Mouse (Mus musculus) liver, embryonic 11.5 days (tissue): ENCODE results near the gene Kti12. TPM values are rescaled to one million over a fixed set of nuclear protein-coding genes. Genes with fewer than 3 reads are reported as not detected.

Source experiments
- ATAC-seq: fragments of 200-750 bp; cut with Nextera tagmentation; replicated peaks from 2 replicates; pipeline ENCODE4 v1.8.0; 2017; ENCODE audit warnings: moderate number of reproducible peaks, mild to moderate bottlenecking, moderate TSS enrichment, moderate library complexity; ENCODE audit not compliant: low FRiP score
- DNase-seq: peaks from one replicate; pipeline ENCODE4 v3.0.0-alpha.2; 2017; ENCODE audit warnings: low spot score
- H3K27ac ChIP-seq: fragments of 300-500 bp; sonication (generic); 2 replicates; pipeline ENCODE4 v1.5.1; 2014; ENCODE audit warnings: mild to moderate bottlenecking, low read depth, low read length, control low read depth
- H3K27me3 ChIP-seq: fragments of 300-500 bp; sonication (generic); replicated peaks from 2 replicates; pipeline ENCODE4 v1.6.1; 2014; ENCODE audit warnings: low read length, mixed read lengths; ENCODE audit not compliant: control insufficient read depth, insufficient read depth
- H3K36me3 ChIP-seq: fragments of 300-500 bp; sonication (generic); 2 replicates; pipeline ENCODE4 v1.6.1; 2014; ENCODE audit warnings: mild to moderate bottlenecking, low read length, moderate library complexity, mixed read lengths; ENCODE audit not compliant: control insufficient read depth, insufficient read depth
- H3K4me1 ChIP-seq: fragments of 300-500 bp; sonication (generic); replicated peaks from 2 replicates; pipeline ENCODE4 v1.6.1; 2014; ENCODE audit warnings: low read length, mixed read lengths; ENCODE audit not compliant: control insufficient read depth, insufficient read depth
- H3K4me2 ChIP-seq: fragments of 300-500 bp; sonication (generic); 2 replicates; pipeline ENCODE4 v1.6.1; 2014; ENCODE audit warnings: mild to moderate bottlenecking, control low read depth, moderate library complexity
- H3K4me3 ChIP-seq: fragments of 300-500 bp; sonication (generic); 2 replicates; pipeline ENCODE4 v1.5.1; 2014; ENCODE audit warnings: low read depth, low read length, control low read depth
- H3K9ac ChIP-seq: fragments of 300-500 bp; sonication (generic); 2 replicates; pipeline ENCODE4 v1.6.1; 2014; ENCODE audit warnings: low read depth, low read length, control low read depth
- H3K9me3 ChIP-seq: fragments of 300-500 bp; sonication (generic); 2 replicates; pipeline ENCODE4 v1.6.1; 2016; ENCODE audit warnings: low read length, inconsistent platforms, mixed read lengths; ENCODE audit not compliant: control insufficient read depth
- WGBS: fragments of 180-500 bp; shearing (Covaris S2); extraction: QIAGEN DNeasy Blood & Tissue Kit; methylation state at CpG from one replicate; pipeline ENCODE4 v1.1.7; 2014; 5-methylcytosine and 5-hydroxymethylcytosine counted together
- polyA plus RNA-seq: library from polyadenylated mRNA; unstranded; fragments of >200 nt; fragmentation: Nextera tagmentation; extraction: Ambion mirVana; gene quantifications from 2 replicates; pipeline ENCODE4 v1.2.1, GENCODE M21; 2014

Kti12 gene
- polyA plus RNA-seq, 1 experiment from 2014 or later, result 94.2 TPM

- peaks cover 7% of the 10 kb centered on the region for H3K36me3 ChIP-seq
- DNase-seq, result no peak
- WGBS, result 94% methylated on average over 1 of the region's 1 CpGs
- H3K9me3 ChIP-seq, result no peaks in the 10 kb centered on the region
- H3K4me2 ChIP-seq, result no peak overlapping the region
- no peak overlapping the region for H3K27ac ChIP-seq
- H3K27me3 ChIP-seq, result no peaks in the 10 kb centered on the region
- ATAC-seq, result no peak
- no peak overlapping the region for H3K4me3 ChIP-seq
- no peak overlapping the region for H3K9ac ChIP-seq
- peaks cover 8% of the 10 kb centered on the region for H3K4me1 ChIP-seq
Measured at GRCm38 (mm10) chr4:108830698-108831097, 16.9 kb upstream of the Kti12 start.

- Histone ChIP-seq H3K27ac (peak within 1 kb of the TSS; percentile 93), H3K4me1 (peaks cover 9% of the 10 kb centered on the region), H3K36me3 (peaks cover 4% of the 10 kb centered on the region), H3K9me3 (no peaks in the 10 kb centered on the region), H3K27me3 (no peaks in the 10 kb centered on the region), H3K4me3 (peak within 1 kb of the TSS; percentile 95), H3K9ac (peak within 1 kb of the TSS; percentile 98), H3K4me2 (peak within 1 kb of the TSS; percentile 85)
- ATAC-seq (peak; percentile 93), DNase-seq (peak; percentile 96)
- WGBS, result under 1% methylated on average over 72 of the region's 73 CpGs
Measured at GRCm38 (mm10) chr4:108832916-108833827, 14.4 kb upstream of the Kti12 start, which contains the start of gene Btf3l4. Gene Btf3l4, minus strand, starts transcription at chr4:108833614.

GRCm38 (mm10) chr4:108833828-108834114 is 13.8 kb upstream of the Kti12 start:
- 0% methylated on average over 6 of the region's 6 CpGs for WGBS

DNA sequence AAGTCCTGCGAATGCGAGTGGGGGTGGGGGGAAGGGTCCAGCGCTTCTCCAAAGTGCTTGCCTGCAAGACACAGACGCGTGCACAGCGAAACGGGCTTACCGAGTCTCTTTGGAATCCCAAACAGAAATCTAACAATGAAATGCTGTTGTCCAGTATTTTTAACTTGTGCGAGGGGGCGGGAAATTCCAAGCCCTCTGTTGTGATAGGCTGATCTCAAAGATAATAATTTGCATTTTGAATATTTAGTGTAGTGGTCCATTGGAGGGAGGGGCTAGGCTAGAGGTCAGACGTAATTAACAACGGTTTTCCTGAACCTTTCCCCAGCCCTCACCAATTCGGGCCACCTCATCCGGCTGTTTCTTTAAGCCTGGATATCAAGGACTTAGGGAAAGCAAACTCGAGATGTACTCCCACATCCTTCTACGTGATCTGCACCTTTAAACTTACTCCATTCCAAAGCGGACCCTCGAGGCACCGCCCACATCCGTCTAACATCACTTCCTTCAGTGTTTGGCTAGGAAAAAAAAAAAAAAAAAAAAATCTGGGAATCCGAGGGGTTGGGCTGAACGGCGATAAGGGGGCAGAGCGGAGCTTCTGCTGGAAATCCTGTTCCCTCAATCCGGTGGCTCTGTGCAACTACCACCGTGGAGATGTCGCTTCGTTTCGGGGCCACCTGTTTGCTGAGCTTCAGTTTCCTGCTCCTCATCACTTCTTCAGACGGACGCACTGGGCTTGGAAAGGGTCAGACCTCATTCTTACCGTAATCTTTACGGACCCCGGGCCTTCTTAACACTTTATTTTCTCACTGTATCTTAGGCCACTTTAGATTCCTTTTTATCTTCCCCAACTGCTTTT is 13.2 kb upstream of the Kti12 start, which contains the start of gene Txndc12:
TSS of gene Txndc12 (plus strand) at position 487 of the 856 bp plus-strand sequence.
- Histone ChIP-seq H3K36me3 (peaks cover 6% of the 10 kb centered on the region; the same call in 1 of the 2 replicates), H3K4me3 (peak within 1 kb of the TSS; percentile 95), H3K27ac (peak within 1 kb of the TSS; percentile 93), H3K4me2 (peak within 1 kb of the TSS; percentile 85), H3K9ac (peak within 1 kb of the TSS; percentile 98), H3K4me1 (peaks cover 9% of the 10 kb centered on the region), H3K9me3 (no peaks in the 10 kb centered on the region), H3K27me3 (no peaks in the 10 kb centered on the region)
- peak; percentile 85 for DNase-seq
- under 1% methylated on average over 34 of the region's 34 CpGs for WGBS
- ATAC-seq, result peak; percentile 73

More at GRCm38 (mm10) chr4:108833828-108834114, 13.8 kb upstream of the Kti12 start:
- DNase-seq (no peak), ATAC-seq (no peak)
- H3K27me3 ChIP-seq, result no peaks in the 10 kb centered on the region
- peak overlapping the region; percentile 93 for H3K27ac ChIP-seq
- no peaks in the 10 kb centered on the region for H3K9me3 ChIP-seq
- H3K4me3 ChIP-seq, result peak overlapping the region; percentile 95
- peak overlapping the region; percentile 98 for H3K9ac ChIP-seq
- peak overlapping the region; percentile 85 for H3K4me2 ChIP-seq
- peaks cover 9% of the 10 kb centered on the region for H3K4me1 ChIP-seq
- H3K36me3 ChIP-seq, result peaks cover 6% of the 10 kb centered on the region

DNA sequence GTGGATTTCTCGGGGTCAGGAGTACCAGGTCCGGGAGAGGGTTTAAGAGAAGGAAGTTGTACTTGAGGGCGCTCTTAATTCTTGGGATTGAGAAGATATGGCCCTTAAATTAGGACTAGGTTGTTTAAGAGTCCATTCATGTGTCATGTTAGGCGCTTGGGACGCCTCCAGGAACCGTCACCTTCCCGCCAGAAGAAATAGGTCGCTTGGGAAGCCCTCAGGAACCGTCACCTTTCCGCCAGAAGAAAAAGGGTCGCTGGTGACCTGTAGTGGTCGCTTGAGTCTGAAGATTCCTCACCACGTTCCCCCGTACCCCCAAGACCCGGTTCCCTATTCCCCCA is 12.6 kb upstream of the Kti12 start:
- under 1% methylated on average over 15 of the region's 15 CpGs for WGBS
- H3K4me3 ChIP-seq, result peak overlapping the region; percentile 95
- peak overlapping the region; percentile 93 for H3K27ac ChIP-seq
- DNase-seq (peak; percentile 37), ATAC-seq (no peak)
- peaks cover 5% of the 10 kb centered on the region; the same call in 1 of the 2 replicates for H3K36me3 ChIP-seq
- H3K27me3 ChIP-seq, result no peaks in the 10 kb centered on the region
- H3K4me1 ChIP-seq, result peaks cover 9% of the 10 kb centered on the region
- H3K9me3 ChIP-seq, result no peaks in the 10 kb centered on the region
- peak overlapping the region; percentile 85 for H3K4me2 ChIP-seq
- H3K9ac ChIP-seq, result peak overlapping the region; percentile 98

- Histone ChIP-seq H3K9me3 (no peaks in the 10 kb centered on the region), H3K36me3 (peaks cover 2% of the 10 kb centered on the region; the same call in 1 of the 2 replicates), H3K27ac (no peak overlapping the region), H3K27me3 (no peaks in the 10 kb centered on the region), H3K4me2 (peak overlapping the region; percentile 85), H3K9ac (peak overlapping the region; percentile 98), H3K4me1 (peaks cover 9% of the 10 kb centered on the region), H3K4me3 (peak overlapping the region; percentile 95)
- 62% methylated on average over 3 of the region's 3 CpGs for WGBS
- ATAC-seq (no peak), DNase-seq (no peak)
Measured at GRCm38 (mm10) chr4:108835496-108835895, 12.1 kb upstream of the Kti12 start.

DNA sequence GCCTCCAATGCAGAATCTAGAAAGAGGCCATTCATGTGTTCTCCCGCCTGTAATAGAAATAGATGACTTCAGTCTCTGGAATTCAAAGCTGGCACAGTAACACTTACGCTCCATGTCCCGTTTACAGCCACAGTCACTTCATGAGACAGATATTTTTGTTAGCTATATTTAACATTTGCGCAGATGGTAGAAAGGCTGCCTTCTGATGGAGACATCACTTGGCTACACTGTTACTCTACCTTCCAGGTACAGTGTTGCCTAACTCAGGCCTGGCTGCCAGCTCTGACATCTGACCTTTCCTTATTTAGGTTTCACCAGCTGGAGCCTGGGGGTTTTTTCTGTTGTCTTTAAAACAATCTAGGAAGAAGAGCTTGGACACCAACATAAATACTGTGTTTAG is 9.6 kb upstream of the Kti12 start:
- ATAC-seq, result no peak

GRCm38 (mm10) chr4:108841920-108842578 is 5.5 kb upstream of the Kti12 start:
- no peak overlapping the region for H3K4me2 ChIP-seq
- H3K4me3 ChIP-seq, result no peak overlapping the region
- peaks cover 4% of the 10 kb centered on the region; the same call in 1 of the 2 replicates for H3K4me1 ChIP-seq
- no peak overlapping the region for H3K27ac ChIP-seq
- peaks cover 2% of the 10 kb centered on the region; the same call in 1 of the 2 replicates for H3K36me3 ChIP-seq
- 74% methylated on average over 7 of the region's 7 CpGs for WGBS
- no peak for ATAC-seq
- no peak overlapping the region for H3K9ac ChIP-seq
- H3K9me3 ChIP-seq, result no peaks in the 10 kb centered on the region
- no peaks in the 10 kb centered on the region for H3K27me3 ChIP-seq
- no peak for DNase-seq

More for the DNA sequence above, 9.6 kb upstream of the Kti12 start:
- Histone ChIP-seq H3K4me1 (peaks cover 2% of the 10 kb centered on the region; the same call in 1 of the 2 replicates), H3K9ac (no peak overlapping the region), H3K27ac (no peak overlapping the region), H3K4me2 (no peak overlapping the region), H3K36me3 (peaks cover 2% of the 10 kb centered on the region; the same call in 1 of the 2 replicates), H3K4me3 (no peak overlapping the region), H3K9me3 (no peaks in the 10 kb centered on the region), H3K27me3 (no peaks in the 10 kb centered on the region)
- WGBS, result 88% methylated on average over 4 of the region's 4 CpGs
- DNase-seq, result no peak
